Mouse (Mus musculus) spleen, adult 2 months (tissue): ENCODE results near the gene Pigp. TPM values are rescaled to one million over a fixed set of nuclear protein-coding genes. Genes with fewer than 3 reads are reported as not detected.

Experiments used
- DNase-seq, 2 experiments: peaks; one replicate each; pipeline versions ENCODE4 v3.0.0 to v3.0.0-alpha.2; 2012 to 2021; ENCODE audit warnings: low spot score in 2 of 2, low read depth in 1 of 2
- H3K27ac ChIP-seq: fragments of 200-500 bp; 2 replicates; pipeline ENCODE4 v1.5.1; 2012; ENCODE audit warnings: low read length, inconsistent platforms; ENCODE audit not compliant: insufficient read depth
- H3K27me3 ChIP-seq: fragments of 200-500 bp; 2 replicates; pipeline ENCODE4 v1.6.1; 2012; ENCODE audit warnings: mild to moderate bottlenecking, moderate library complexity, low read length, inconsistent platforms; ENCODE audit not compliant: control insufficient read depth, insufficient read depth
- H3K36me3 ChIP-seq: fragments of 200-500 bp; 2 replicates; pipeline ENCODE4 v1.6.1; 2012; ENCODE audit warnings: mild to moderate bottlenecking, low read length, inconsistent platforms; ENCODE audit not compliant: control insufficient read depth, insufficient read depth
- H3K4me1 ChIP-seq: fragments of 200-500 bp; 2 replicates; pipeline ENCODE4 v1.6.1; 2011; ENCODE audit warnings: inconsistent platforms; ENCODE audit not compliant: control insufficient read depth, insufficient read depth, insufficient read length
- H3K4me3 ChIP-seq: fragments of 200-500 bp; 2 replicates; pipeline ENCODE4 v1.5.1; 2011; ENCODE audit warnings: mild to moderate bottlenecking, inconsistent platforms; ENCODE audit not compliant: insufficient read depth, insufficient read length; ENCODE audit errors: extremely low read depth
- CTCF ChIP-seq: fragments of 200-500 bp; IDR thresholded peaks from 2 replicates; pipeline ENCODE4 v1.5.1; 2011; ENCODE audit warnings: mild to moderate bottlenecking, inconsistent platforms; ENCODE audit not compliant: insufficient read depth, insufficient read length, insufficient replicate concordance; ENCODE audit errors: extremely low read depth
- POLR2A ChIP-seq: fragments of 200-500 bp; IDR thresholded peaks from 2 replicates; pipeline ENCODE4 v1.6.1; 2011; ENCODE audit warnings: low read depth, low read length, inconsistent platforms
- WGBS: fragments of 180-500 bp; shearing (Covaris S2); methylation state at CpG from one replicate; pipeline ENCODE4 v1.1.7; 2018; 5-methylcytosine and 5-hydroxymethylcytosine counted together
- polyA plus RNA-seq: library from polyadenylated mRNA; depleted of rRNA; stranded (reverse); fragments of >200 nt; gene quantifications from 2 replicates; pipeline ENCODE4 v1.2.3, GENCODE M21; 2012

The Pigp gene
- polyA plus RNA-seq, 1 experiment: 8.8 TPM

DNA sequence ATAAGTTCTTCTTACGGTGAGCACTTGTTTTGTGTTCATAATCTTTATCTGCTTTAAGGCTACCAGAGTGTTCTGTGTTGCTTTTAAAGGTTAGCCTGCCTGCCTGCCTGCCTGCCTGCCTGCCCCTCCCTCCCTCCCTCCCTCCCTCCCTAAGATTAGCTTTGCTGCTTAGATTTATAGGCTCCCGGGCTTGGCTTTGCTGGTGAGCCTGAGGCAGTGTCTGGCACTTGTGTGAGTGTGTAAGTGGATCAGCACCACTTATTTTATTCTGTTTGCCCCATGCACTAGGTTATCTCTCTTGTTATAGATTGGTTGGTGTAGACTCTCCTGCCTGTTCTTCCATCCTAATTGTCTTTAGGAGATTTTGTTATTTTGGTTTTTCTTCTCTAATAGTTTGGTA lies 30.0 kb upstream of the Pigp start:
- peaks cover 5% of the 10 kb centered on the region; the same call in 1 of the 2 replicates for H3K36me3 ChIP-seq
- no peak overlapping the region for H3K4me3 ChIP-seq
- no peak overlapping the region for H3K27ac ChIP-seq
- TF ChIP-seq POLR2A (no peak), CTCF (no peak)
- no peaks in the 10 kb centered on the region; the same call in 1 of the 2 replicates for H3K4me1 ChIP-seq
- DNase-seq: no peak
- no peaks in the 10 kb centered on the region for H3K27me3 ChIP-seq
- 59% methylated on average over 2 of the region's 2 CpGs for WGBS

DNA sequence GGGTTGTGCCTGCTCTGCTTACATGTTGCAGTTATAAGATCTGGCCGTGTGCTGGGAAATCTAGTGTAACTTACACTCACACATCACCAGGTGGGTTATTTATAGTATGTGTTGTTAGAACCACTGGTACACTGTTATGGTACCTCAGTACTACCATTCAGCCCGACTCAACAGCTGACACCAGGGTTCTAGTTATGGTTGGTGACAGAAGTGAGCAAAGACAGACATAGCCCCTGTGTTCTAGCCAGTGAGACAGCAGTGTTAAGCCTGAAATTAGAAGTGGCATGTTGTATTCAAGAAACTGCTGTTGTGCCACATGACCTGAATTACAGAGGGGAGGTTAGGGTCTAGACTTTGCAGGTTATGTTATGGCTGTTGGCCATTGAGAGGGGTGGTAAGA lies 27.5 kb upstream of the Pigp start:
- Histone ChIP-seq H3K27ac (no peak overlapping the region), H3K4me1 (no peaks in the 10 kb centered on the region; the same call in 1 of the 2 replicates), H3K4me3 (no peak overlapping the region), H3K36me3 (peaks cover 3% of the 10 kb centered on the region; the same call in 1 of the 2 replicates), H3K27me3 (no peaks in the 10 kb centered on the region)
- no peak for DNase-seq
- TF ChIP-seq CTCF (no peak), POLR2A (no peak)
- WGBS: 90% methylated on average over 2 of the region's 2 CpGs

DNA sequence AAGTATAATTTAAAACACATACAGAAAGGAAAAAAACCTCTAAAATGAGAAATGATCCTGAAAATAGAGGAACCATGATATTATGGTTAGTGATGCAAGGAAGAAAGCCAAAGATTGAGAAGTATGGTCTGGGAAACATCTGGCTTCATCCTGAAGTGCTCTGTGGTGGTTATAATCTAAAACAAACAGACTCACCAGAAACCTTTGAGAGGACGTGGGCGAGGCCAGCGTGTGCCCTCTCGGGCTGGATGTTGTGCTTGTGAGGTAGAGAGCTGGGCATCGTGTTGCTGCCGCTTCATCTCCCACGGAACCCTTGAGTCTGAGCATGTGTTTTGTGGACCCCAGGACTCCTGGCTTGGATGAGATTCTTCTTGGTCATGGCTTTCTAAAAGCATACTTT lies 25.0 kb upstream of the Pigp start:
- Histone ChIP-seq H3K27ac (no peak overlapping the region), H3K27me3 (no peaks in the 10 kb centered on the region), H3K4me1 (no peaks in the 10 kb centered on the region; the same call in 1 of the 2 replicates), H3K4me3 (no peak overlapping the region), H3K36me3 (peaks cover 2% of the 10 kb centered on the region; the same call in 1 of the 2 replicates)
- TF ChIP-seq POLR2A (no peak), CTCF (no peak)
- no peak for DNase-seq
- 85% methylated on average over 7 of the region's 7 CpGs for WGBS

DNA sequence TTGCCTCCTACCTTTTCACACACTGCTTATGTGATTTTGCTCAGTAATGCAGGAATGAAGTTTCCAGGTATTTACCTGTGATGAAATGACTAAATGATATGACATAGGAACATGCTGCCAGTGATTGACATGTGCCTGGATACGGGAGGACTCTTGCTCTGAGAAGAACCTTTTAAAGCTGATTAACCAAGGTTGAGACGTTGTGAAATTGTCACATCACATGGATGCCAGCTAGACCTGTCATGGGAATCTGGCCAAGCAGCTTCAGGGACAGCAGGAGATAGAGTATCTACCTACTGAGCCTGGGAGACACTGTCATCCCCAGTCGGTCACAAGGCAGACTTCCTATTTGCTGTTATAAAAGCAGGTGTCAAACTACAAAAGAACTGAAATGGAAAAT lies 23.4 kb upstream of the Pigp start:
- DNase-seq: no peak
- Histone ChIP-seq H3K4me1 (no peaks in the 10 kb centered on the region), H3K36me3 (peaks cover 2% of the 10 kb centered on the region; the same call in 1 of the 2 replicates), H3K27ac (no peak overlapping the region), H3K27me3 (no peaks in the 10 kb centered on the region), H3K4me3 (no peak overlapping the region)
- 85% methylated on average over 3 of the region's 3 CpGs for WGBS
- TF ChIP-seq CTCF (no peak), POLR2A (no peak)

DNA sequence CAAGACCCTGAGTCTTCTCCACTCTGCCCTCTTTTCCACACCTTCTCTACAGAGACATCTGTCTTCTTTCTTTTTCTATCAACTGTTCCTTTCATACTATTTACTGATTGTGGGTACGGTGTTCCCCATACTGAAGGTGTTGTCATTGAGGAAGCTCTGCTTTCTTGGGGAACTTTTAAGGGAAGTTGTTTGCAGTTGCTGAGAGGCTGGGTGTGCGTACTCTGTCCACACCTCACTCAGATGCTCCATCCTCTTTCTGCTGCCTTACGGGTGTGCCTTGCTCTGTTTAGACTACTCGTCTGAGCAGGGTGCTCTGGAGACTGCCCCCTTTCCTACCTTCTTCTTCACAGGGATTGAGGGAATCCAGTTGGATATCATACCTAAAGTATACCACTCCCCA lies 20.7 kb upstream of the Pigp start:
- DNase-seq: no peak
- no peaks in the 10 kb centered on the region for H3K27me3 ChIP-seq
- H3K36me3 ChIP-seq: peaks cover 2% of the 10 kb centered on the region; the same call in 1 of the 2 replicates
- H3K27ac ChIP-seq: no peak overlapping the region
- H3K4me3 ChIP-seq: no peak overlapping the region
- TF ChIP-seq POLR2A: no peak
- no peak for TF ChIP-seq CTCF
- H3K4me1 ChIP-seq: no peaks in the 10 kb centered on the region
- 71% methylated on average over 4 of the region's 4 CpGs for WGBS

DNA sequence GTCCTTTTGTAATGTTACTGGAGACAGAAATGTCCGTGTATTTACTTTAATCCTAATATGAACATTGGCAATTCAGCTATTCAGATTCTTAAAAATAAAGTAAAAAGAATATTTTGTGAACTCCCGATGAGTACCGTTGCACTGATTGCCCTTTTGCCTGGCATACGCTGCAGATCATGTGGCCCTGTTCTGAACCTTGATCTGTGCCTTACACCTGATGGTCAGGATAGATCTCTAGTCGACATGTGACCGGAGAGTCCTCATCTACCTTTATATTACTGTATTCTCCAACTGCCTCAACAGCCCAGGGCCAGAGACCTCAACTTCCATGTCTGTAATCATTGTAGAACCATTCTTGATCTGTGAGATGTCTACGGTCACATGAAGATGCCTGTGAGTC lies 16.0 kb upstream of the Pigp start:
- Histone ChIP-seq H3K4me1 (no peaks in the 10 kb centered on the region), H3K27ac (no peak overlapping the region), H3K4me3 (no peak overlapping the region), H3K27me3 (no peaks in the 10 kb centered on the region), H3K36me3 (no peaks in the 10 kb centered on the region)
- no peak for DNase-seq
- 95% methylated on average over 7 of the region's 7 CpGs for WGBS
- no peak for TF ChIP-seq CTCF
- no peak for TF ChIP-seq POLR2A

DNA sequence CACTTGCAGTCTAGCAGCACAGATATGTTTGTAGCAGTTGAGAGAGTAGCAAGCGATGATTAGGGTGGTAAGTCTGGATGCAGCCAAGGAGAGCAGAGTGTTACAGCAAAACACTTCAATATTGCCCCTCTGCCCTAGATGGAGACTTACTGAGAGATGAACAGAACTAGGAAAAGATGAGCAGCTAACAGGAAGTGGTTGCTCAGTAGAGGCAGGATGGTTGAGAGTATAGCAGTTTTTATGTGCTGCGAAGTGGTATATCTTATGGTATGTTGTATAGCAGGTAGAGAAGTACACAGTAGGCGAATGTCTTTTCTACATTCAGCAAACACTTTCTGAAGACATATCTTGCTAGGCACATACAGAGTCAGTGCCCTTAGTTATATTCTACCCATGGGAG lies 11.6 kb upstream of the Pigp start:
- H3K36me3 ChIP-seq: no peaks in the 10 kb centered on the region
- H3K27me3 ChIP-seq: no peaks in the 10 kb centered on the region
- H3K27ac ChIP-seq: no peak overlapping the region
- DNase-seq: no peak
- no peak overlapping the region for H3K4me3 ChIP-seq
- H3K4me1 ChIP-seq: no peaks in the 10 kb centered on the region
- no peak for TF ChIP-seq CTCF
- TF ChIP-seq POLR2A: no peak
- WGBS: 78% methylated on average over 3 of the region's 3 CpGs
